Mouse (Mus musculus): ENCODE results near the gene Smap2.
A peak's percentile ranks its signal among the peaks of the same experiment; 100 is the strongest.

Smap2 gene

DNA sequence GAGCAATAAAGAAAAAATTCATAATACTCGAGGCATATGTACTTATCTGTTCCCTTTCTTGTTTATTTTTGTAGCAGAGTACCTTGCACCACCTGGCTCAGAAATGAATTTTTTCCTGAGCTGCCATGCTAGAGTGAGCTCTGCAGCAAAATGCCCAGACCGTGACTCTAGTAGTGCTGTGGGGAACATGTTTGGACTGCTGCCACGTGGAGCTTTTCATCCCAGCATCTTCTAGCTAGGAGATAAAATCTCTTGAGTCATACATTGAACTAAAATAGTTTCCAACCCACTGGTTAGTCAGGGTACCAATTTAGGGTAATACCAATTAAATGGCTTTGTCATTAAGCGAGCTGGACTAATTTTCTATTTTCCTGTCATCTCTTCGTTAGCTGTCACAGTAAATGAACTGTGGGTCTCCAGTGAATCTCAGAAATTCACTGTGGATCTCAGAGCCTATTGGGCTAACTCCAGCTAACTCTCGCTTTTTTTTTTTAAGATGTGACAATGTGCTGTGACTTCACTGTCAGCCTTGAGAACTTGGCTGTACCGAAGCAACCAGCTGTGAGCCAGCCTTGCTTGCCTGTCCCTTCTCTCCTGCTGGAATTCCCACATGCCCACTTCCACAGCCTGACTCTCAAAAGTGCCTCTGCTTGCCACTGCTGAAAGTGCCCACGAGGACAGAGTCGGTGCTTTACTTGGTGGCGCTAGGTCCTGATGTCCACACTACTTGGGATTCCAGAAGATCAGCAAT lies 3.2 kb upstream of the Smap2 start:
- DNase-seq, result peak; percentile 17 to 50

DNA sequence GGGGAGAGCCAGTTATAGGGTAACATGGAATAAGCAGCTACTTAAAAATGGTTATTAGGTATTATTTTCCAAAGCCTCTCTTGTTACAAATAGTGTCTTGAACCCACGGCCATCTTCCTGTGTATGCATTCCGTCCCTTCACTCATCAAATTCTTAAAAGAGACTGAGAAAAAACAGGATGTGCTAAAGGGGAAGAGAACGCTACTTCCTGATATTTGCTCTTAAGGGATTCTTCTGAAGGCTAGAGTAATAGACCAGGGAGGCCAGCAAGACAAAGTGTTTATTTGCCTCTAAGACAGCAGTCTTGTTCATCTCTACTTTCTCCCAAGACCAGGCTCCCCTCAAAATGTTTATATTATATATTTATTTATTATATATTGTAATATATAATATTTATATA lies 1.2 kb upstream of the Smap2 start:
- DNase-seq, result no peak

- DNase-seq, result no peak
These were observed 787 bp downstream of the Smap2 start for GRCm38 (mm10) chr4:121016021-121016898.

DNA sequence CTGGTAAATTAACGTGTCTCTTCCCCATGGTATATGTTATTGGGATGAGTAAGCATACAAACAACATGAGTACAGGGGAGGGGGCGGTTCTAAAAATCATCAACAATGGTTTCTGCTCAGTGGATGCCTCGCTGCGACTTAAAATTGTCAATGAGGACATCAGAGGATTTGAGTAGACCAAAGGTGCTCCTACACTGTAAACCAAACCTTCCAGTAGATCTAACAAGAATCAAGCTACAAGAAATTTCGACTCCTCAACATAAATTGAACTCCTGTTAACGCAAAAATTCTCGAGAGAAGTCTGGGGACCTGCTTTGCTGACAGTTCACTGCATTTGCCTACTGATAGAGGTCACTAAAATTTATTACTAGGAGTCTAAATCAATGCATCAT lies 1.8 kb downstream of the Smap2 start:
- no peak for DNase-seq

DNA sequence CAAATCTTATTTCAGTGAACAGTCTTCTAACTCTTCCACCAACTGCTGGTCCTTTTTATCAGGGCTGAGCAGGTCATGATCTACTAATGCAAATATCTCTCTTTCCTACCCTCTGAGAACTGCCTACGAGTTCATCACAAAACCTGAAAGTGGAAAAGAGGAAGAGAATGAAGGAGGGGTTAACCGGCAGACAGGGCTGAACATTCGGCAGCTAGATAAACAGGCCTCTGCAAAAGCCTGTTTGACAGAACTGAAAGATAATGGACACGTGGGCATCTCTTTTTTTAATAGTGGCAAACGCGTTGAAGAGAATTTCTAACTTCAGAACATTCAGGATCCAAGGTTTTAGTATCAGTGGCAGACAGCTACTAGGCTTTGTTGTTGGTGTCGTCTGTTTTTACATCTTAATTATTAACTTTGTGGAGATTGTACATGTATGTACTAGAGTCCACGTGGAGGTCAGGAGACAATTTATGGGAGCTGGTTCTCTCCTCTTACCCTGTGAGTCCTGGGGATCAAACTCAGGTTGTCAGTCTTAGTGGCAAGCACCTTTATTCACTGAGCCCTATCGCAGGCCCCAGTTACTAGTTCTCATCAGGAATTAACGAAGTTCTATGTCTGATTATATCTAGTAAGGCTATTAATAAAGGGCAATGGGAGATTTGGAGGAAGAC lies 2.3 kb downstream of the Smap2 start:
- no peak for DNase-seq

DNA sequence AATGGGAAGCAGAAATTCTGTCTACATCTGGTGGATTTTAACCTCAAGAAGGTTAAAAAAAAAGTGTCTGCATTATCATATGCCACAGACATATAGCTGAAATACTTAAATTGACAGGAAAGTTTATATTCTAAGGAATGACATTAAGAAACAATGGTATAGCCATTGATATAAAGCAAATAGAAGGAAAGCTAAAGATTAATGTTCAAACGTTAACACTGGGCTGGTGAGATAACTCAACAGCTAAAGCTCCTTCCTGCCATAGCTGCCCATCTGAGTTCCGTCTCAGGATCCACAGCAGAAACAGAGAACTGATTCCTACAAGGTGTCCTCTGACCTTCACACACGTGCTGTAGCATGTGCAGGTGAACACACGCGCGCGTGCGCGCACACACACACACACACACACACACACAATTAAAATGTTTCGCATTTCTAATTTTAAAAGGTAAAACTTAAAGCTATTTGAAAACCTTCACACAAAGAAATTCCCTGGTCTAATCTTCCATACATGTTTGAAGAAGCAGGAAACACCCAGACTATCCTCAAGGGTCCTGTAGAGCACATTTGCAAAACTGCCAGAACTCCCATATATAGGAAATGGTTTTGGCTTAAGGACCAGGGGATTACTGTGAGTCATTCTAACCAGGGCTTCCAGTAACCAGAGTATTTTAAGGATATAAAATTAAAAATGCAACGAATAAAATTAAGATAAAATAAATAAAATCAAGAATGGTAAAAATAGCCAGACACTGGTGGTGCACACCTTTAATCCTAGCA lies 6.1 kb downstream of the Smap2 start:
- DNase-seq, result no peak

DNA sequence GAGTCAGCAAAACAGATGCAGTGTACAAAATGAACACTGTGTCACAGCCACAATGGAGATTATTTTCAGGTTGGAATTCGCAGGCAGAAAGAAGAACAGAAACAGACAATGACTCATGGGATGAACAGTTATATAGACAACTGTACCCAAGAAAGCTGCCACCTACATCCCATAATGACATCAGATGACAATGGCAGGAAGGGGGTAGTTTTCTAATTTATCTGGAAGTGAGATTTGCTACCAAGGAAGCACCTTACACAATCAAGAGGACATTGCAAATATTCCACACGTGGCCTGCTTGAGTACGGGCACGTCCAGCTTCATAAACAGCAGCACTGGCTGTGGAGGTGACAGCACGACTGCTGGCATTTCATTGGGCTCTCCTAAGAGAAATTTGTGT lies 7.9 kb downstream of the Smap2 start:
- no peak for DNase-seq

DNA sequence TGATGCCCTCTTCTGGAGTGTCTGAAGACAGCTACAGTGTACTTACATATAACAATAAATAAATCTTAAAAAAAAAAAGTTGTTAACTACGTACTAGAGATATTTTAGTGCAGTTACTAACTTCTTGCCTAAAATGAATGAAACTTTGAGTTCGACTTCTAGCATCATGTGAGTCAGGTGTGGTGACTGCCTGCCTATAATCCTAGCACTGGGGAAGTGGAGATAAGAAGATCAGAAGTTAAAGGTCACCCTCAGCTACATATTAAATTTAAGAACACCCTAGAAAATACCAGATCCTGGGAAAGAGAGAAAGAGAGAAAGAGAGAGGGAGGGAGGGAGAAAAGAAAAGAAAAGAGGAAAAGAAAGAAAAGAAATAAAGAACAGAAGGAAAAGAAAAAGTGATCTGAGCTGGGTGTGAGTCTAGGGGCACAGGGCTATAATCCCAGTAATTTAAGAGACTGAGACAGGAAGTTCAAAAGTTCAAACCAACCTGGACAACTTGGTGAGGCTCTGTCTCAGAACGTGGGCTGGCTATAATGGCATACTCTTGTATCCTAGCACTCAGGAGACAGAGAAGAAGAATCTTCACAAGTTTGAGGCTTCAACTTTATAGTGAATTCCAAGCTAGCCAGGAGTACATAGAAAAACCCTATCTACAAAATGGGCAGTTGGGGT lies 8.8 kb downstream of the Smap2 start:
- no peak for DNase-seq

DNA sequence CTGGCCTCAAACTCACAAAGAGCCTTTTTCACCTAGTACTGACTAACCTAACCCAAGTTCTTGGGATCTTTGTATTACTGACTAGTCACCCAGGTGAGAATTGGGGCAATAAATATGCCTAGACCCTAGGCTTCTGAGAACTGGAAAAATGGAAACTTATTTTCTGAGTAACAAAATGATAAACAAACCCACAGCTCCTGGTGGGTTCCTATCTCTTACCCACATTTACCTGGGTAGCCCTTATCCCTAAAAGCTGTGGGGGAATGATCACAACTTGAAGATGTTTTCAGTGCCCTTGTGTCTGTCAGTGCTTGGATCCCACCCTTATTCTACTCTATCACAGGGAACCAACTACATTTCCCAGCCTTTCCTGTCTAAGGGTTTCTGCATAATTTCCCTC lies 10.0 kb downstream of the Smap2 start:
- no peak for DNase-seq

DNA sequence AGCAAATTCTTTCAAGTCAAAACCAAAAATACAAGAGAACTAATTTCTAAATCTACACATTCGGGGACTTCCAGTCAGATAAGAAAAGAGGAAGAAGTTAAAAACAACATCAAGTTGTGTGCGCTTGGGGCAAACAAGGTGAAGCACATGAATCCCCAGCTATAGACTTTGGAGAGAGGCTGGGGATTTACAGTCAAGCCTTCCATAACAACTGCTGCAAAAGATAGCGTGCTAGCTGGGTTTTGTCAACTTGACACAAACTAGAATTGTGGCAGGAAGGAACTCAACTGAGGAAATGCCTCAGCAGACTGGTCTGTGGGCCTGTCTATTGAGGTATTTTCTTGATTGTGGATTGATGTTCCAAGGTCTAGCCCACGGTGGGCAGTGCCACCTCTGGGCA lies 12.4 kb downstream of the Smap2 start:
- peak in 1 of 2 experiments; percentile 14 for DNase-seq

- DNase-seq, result no peak
These were observed 13.4 kb downstream of the Smap2 start for GRCm38 (mm10) chr4:121003611-121004091.

- peak; percentile 39 to 49 for DNase-seq
These were observed 14.5 kb downstream of the Smap2 start for GRCm38 (mm10) chr4:121002400-121003171.

DNA sequence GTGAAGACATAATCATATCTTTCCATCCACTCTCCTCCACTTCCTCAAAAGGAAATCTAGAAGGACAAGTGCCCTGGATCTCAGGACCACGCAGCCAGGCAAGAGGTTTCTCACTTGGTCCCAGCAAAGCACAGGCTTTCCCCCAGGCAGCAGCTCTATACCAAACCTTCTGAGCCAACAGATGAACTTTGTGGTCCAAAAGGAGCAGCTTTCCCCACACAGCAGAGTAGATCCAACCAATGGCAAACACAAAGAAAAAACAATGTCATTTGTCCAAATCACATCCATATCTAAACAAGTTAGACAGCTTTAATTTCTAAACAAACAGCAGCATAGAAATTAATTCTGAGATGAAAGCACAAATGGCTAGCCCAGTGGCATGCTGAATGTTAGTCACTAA lies 15.4 kb downstream of the Smap2 start:
- no peak for DNase-seq

- DNase-seq, result no peak
These were observed 16.0 kb downstream of the Smap2 start for GRCm38 (mm10) chr4:121001042-121001441.

- DNase-seq, result no peak
These were observed 21.1 kb downstream of the Smap2 start for GRCm38 (mm10) chr4:120995911-120996310.

GRCm38 (mm10) chr4:120993025-120993424 lies 24.0 kb downstream of the Smap2 start:
- DNase-seq, result no peak

DNA sequence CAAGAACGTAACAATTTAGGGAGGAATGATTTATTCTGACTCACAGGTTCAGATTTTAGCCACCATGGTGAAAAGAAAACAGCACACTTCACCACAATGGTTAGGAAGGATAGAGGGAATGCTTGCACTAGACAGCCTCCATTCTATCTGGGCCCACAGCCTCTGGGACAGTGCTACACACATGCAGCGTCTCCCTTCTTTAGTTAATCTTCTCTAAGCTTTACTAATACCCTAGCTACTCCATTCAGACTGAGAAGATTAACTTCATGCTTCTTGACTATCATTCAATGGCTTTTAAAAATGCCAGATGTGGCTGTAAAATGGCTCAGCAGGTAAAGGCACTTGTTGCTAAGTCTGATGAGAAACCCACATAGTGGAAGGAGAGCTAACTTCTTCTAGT lies 24.8 kb downstream of the Smap2 start:
- no peak for DNase-seq

DNA sequence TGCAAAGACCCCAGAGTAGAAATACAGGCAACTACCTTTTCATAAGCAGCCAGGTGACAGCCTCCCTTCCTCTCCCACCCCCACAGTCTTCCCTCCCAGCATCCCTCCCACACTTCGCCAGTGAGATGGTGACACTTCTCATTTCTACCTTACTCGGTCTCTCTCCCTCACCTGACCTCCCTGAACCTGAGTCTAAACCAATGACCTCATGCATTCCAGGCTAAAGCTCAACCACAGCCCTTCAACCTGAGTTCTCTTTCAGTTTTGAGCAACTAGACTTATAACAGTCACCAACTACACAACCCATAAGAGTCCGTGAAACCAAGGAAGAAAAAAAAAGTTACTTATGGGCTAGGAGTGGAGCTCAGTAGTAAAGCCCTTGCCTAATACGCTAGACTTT lies 29.7 kb downstream of the Smap2 start:
- DNase-seq, result no peak

- peak; percentile 51 for DNase-seq
These were observed 30.6 kb downstream of the Smap2 start for GRCm38 (mm10) chr4:120986446-120986845.

DNA sequence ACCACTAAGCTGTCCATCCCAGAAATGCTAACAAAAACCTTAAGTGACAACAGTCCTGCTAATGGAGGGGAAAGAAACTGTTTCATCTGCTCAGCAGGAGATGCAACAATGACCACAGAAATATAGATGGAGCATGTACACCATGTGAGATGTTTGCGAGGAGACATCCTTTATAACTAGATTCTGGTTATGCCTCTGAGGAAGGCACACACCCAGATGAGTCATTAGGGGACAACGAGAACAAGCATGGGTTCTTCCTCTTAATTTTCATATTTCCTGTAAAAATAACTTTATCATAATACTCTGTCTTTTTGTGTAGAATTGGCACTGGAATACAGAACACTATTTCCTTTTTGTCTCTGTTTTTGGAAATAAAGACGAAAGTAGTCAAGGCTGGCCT lies 38.8 kb downstream of the Smap2 start:
- DNase-seq, result no peak

- no peak for DNase-seq
These were observed 41.7 kb downstream of the Smap2 start for GRCm38 (mm10) chr4:120975428-120975734.

All from kidney, postnatal 4 days (tissue).